Comparison of ENCODE assay signal across 7 mouse cellular contexts in the genomic region with DNA sequence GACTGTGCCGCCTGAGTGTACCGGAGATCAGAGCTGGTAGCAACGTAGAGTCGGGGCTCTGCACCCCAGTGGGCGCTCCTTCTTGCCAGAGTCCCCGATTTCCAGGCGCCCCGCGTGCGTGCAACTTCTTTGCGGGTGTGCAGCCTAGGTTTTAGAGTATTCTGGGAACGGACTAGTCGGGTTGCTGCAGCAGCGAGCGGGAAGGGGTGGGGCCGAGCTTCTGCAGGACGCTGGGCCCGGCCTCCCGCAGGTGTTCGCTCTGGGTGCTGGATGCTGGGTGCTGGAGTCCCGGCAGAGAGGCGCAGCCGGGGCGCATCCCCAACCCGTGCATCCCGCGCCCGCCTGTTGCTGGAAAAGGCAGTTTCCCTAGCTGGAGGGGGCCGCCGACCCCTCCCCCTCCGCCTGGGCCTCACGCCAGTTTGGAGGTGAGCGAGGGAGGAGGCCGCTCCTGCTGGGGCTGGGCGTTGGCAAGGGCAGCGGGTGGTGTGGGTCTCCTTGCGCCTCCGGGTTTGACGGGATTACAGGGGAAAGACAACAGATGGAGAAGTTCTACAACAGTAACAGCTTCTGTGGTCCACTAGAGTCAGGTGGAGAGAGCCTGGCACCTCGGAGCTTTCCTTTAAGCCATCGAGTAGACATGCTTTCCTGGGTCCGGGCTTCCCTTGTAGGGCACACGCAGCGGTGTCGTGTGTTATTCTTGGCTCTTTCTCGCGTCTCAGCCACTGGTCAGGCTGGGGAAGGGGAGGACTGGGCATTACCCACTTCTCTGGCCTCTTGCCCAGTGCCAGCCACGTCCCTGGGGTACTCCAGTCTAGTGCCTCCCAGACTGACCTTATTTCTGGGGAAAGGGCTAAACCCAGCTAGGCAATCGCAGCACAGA. TPM values are rescaled to one million over a fixed set of nuclear protein-coding genes. Genes with fewer than 3 reads are reported as not detected.
A peak's percentile ranks its signal among the peaks of the same experiment; 100 is the strongest.
DNase-seq lines count a peak whose midpoint lies in the region; ATAC-seq and TF ChIP-seq lines count a peak whose summit lies in the region.

No protein-coding gene starts in this region.

- no peaks in the 10 kb centered on the region for H3K9me3 ChIP-seq in ES-E14 (ENCODE audit: control insufficient read depth, insufficient read depth, low read depth, low read length)
- H3K9me3 ChIP-seq in forebrain, embryonic 15.5 days = no peaks in the 10 kb centered on the region
- no peaks in the 10 kb centered on the region for H3K9me3 ChIP-seq in hindbrain, embryonic 13.5 days
- no peaks in the 10 kb centered on the region for H3K9me3 ChIP-seq in limb, embryonic 15.5 days

- no peak for TF ChIP-seq POLR2A in myocyte (IDR thresholded peaks at IDR 0.05; ENCODE audit: insufficient read length, low read depth)

- 1% methylated on average over 49 of the region's 49 CpGs for WGBS in forebrain, embryonic 15.5 days
- WGBS in hindbrain, embryonic 13.5 days = 3% methylated on average over 49 of the region's 49 CpGs
- 1% methylated on average over 47 of the region's 49 CpGs for WGBS in limb, embryonic 15.5 days

- ATAC-seq in forebrain, embryonic 15.5 days (replicated peaks) = peak; percentile 18
- no peak for ATAC-seq in hindbrain, embryonic 13.5 days (ENCODE audit: low FRiP score)
- no peak for ATAC-seq in limb, embryonic 15.5 days (ENCODE audit: insufficient number of reproducible peaks, low FRiP score, low TSS enrichment, low read depth)

- H3K4me1 ChIP-seq in ES-E14 (ENCODE audit: control insufficient read depth in 2 of 2, insufficient read depth in 2 of 2, low read length in 2 of 2, poor library complexity in 1 of 2) = peaks cover 5 to 46% of the 10 kb centered on the region in 2 experiments
- peaks cover 41% of the 10 kb centered on the region for H3K4me1 ChIP-seq in forebrain, embryonic 15.5 days
- peaks cover 52% of the 10 kb centered on the region for H3K4me1 ChIP-seq in hindbrain, embryonic 13.5 days (replicated peaks)
- peaks cover 51% of the 10 kb centered on the region for H3K4me1 ChIP-seq in limb, embryonic 15.5 days

- H3K27ac ChIP-seq in ES-E14 (ENCODE audit: insufficient read depth, low read depth, low read length, poor library complexity, severe bottlenecking) = no peak overlapping the region
- H3K27ac ChIP-seq in forebrain, embryonic 15.5 days (replicated peaks) = peak overlapping the region; percentile 43
- peak overlapping the region; percentile 32; the same call in 1 of the 2 replicates for H3K27ac ChIP-seq in hindbrain, embryonic 13.5 days
- H3K27ac ChIP-seq in limb, embryonic 15.5 days = peak overlapping the region; percentile 86

- peaks cover 16% of the 10 kb centered on the region for H3K36me3 ChIP-seq in ES-E14 (ENCODE audit: control insufficient read depth, insufficient read depth, low read length, poor library complexity, severe bottlenecking)
- no peaks in the 10 kb centered on the region for H3K36me3 ChIP-seq in forebrain, embryonic 15.5 days
- H3K36me3 ChIP-seq in hindbrain, embryonic 13.5 days = peaks cover 8% of the 10 kb centered on the region; the same call in 1 of the 2 replicates
- H3K36me3 ChIP-seq in limb, embryonic 15.5 days = peaks cover 32% of the 10 kb centered on the region
- no peaks in the 10 kb centered on the region for H3K36me3 ChIP-seq in myocyte (ENCODE audit: control insufficient read depth, insufficient read depth)

- no peaks in the 10 kb centered on the region for H3K79me2 ChIP-seq in myocyte (ENCODE audit: control insufficient read depth, insufficient read depth)

- DNase-seq in ES-E14 (ENCODE audit: low read depth, low spot score) = no peak
- peak; percentile 72 for DNase-seq in adrenal gland, postnatal 25 days
- no peak for DNase-seq in layer of hippocampus, adult 11-12 months (ENCODE audit: low spot score)

- H3K4me3 ChIP-seq in ES-E14 (ENCODE audit: insufficient read depth in 1 of 2, low read depth in 1 of 2, low read length in 2 of 2, poor library complexity in 1 of 2, severe bottlenecking in 1 of 2) = peak overlapping the region; percentile 72 to 94
- peak overlapping the region; percentile 52 for H3K4me3 ChIP-seq in forebrain, embryonic 15.5 days
- peak overlapping the region; percentile 48 for H3K4me3 ChIP-seq in hindbrain, embryonic 13.5 days
- peak overlapping the region; percentile 64 for H3K4me3 ChIP-seq in limb, embryonic 15.5 days
- H3K4me3 ChIP-seq in myocyte = peak overlapping the region; percentile 24

- H3K4me2 ChIP-seq in forebrain, embryonic 15.5 days (replicated peaks) = peak overlapping the region; percentile 80
- H3K4me2 ChIP-seq in hindbrain, embryonic 13.5 days = peak overlapping the region; percentile 69
- peak overlapping the region; percentile 87 for H3K4me2 ChIP-seq in limb, embryonic 15.5 days
- peak overlapping the region; percentile 94 for H3K4me2 ChIP-seq in myocyte (ENCODE audit: low read depth)

- H3ac ChIP-seq in myocyte (ENCODE audit: control insufficient read depth, insufficient read length) = peak overlapping the region; percentile 1

- H3K9ac ChIP-seq in ES-E14 (ENCODE audit: insufficient read depth, low read depth, low read length, poor library complexity, severe bottlenecking) = peak overlapping the region; percentile 40
- peak overlapping the region; percentile 49 for H3K9ac ChIP-seq in forebrain, embryonic 15.5 days (replicated peaks)
- H3K9ac ChIP-seq in hindbrain, embryonic 13.5 days = peak overlapping the region; percentile 74
- H3K9ac ChIP-seq in limb, embryonic 15.5 days = peak overlapping the region; percentile 54

- H3K27me3 ChIP-seq in forebrain, embryonic 15.5 days = peaks cover 15% of the 10 kb centered on the region
- peaks cover 70% of the 10 kb centered on the region for H3K27me3 ChIP-seq in hindbrain, embryonic 13.5 days
- peaks cover 10% of the 10 kb centered on the region; the same call in 1 of the 2 replicates for H3K27me3 ChIP-seq in limb, embryonic 15.5 days
- no peaks in the 10 kb centered on the region for H3K27me3 ChIP-seq in myocyte (ENCODE audit: control insufficient read depth, insufficient read depth, insufficient read length)

- in situ Hi-C loops in ES-E14 (cut with MboI; ENCODE audit: low sequenced_read_pairs in 2 of 2, unreplicated experiment in 2 of 2) = no loop called here

TF ChIP-seq in ES-E14, 5 proteins besides CTCF, POLR2A, EP300 and RAD21:
- TF ChIP-seq CHD2 (IDR thresholded peaks at IDR 0.05; ENCODE audit: low read depth, low read length) = no peak
- no peak for TF ChIP-seq MAFK (IDR thresholded peaks at IDR 0.05; ENCODE audit: insufficient read depth, low read depth, low read length)
- no peak for TF ChIP-seq ZC3H11A (IDR thresholded peaks at IDR 0.05; ENCODE audit: borderline replicate concordance, low read depth, low read length)
- TF ChIP-seq HCFC1 (IDR thresholded peaks at IDR 0.05; ENCODE audit: borderline replicate concordance, insufficient read depth, low read length) = no peak
- no peak for TF ChIP-seq ZNF384 (IDR thresholded peaks at IDR 0.05; ENCODE audit: low read depth, low read length)

TF ChIP-seq in myocyte, 11 proteins besides CTCF, POLR2A, EP300 and RAD21:
- no peak for TF ChIP-seq TCF12 (IDR thresholded peaks at IDR 0.05; ENCODE audit: insufficient read depth, poor library complexity, severe bottlenecking)
- TF ChIP-seq SRF (IDR thresholded peaks at IDR 0.05; ENCODE audit: control insufficient read depth, insufficient read length, low read depth) = no peak
- TF ChIP-seq CEBPB (IDR thresholded peaks at IDR 0.05; ENCODE audit: insufficient read depth, poor library complexity, severe bottlenecking) = no peak
- no peak for TF ChIP-seq POLR2AphosphoS2 (IDR thresholded peaks at IDR 0.05; ENCODE audit: insufficient read length, low read depth)

RNA-seq across cellular contexts. Expression of a gene that starts 0.8 kb away (rescaled TPM):
- 53.1 and 108 TPM in 2 replicates for total RNA-seq in ES-E14 (2012; rRNA removed)
- total RNA-seq in adrenal gland, postnatal 25 days (2021) = 32.2 and 32.9 TPM in 2 replicates
- polyA plus RNA-seq in forebrain, embryonic 15.5 days (2015; fragmentation: Nextera tagmentation; extraction: Ambion mirVana) = 11.3 and 13.1 TPM in 2 replicates
- polyA plus RNA-seq in hindbrain, embryonic 13.5 days (2015; fragmentation: Nextera tagmentation; extraction: Ambion mirVana) = 13.1 and 14.0 TPM in 2 replicates
- 41.5 and 47.3 TPM in 2 replicates for polyA plus RNA-seq in limb, embryonic 15.5 days (2015; fragmentation: Nextera tagmentation; extraction: Ambion mirVana)
- 2.1 TPM for polyA plus RNA-seq in myocyte (2012; fragmentation: generic; extraction: Trizol)

RNA-seq across cellular contexts. Expression of a gene that starts 21.8 kb away (rescaled TPM):
- 19.9 and 23.1 TPM in 2 replicates for total RNA-seq in ES-E14 (2012; rRNA removed)
- 30.3 and 36.4 TPM in 2 replicates for total RNA-seq in adrenal gland, postnatal 25 days (2021)
- polyA plus RNA-seq in forebrain, embryonic 15.5 days (2015; fragmentation: Nextera tagmentation; extraction: Ambion mirVana) = 39.9 and 40.1 TPM in 2 replicates
- 27.9 and 29.2 TPM in 2 replicates for polyA plus RNA-seq in hindbrain, embryonic 13.5 days (2015; fragmentation: Nextera tagmentation; extraction: Ambion mirVana)
- 61.9 and 70.5 TPM in 2 replicates for polyA plus RNA-seq in limb, embryonic 15.5 days (2015; fragmentation: Nextera tagmentation; extraction: Ambion mirVana)
- 29.5 TPM for polyA plus RNA-seq in myocyte (2012; fragmentation: generic; extraction: Trizol)

RNA-seq across cellular contexts. Expression of a gene that starts 21.8 kb away (rescaled TPM):
- total RNA-seq in ES-E14 (2012; rRNA removed) = 0.18 and 0.26 TPM in 2 replicates
- 0.82 and 1.5 TPM in 2 replicates for total RNA-seq in adrenal gland, postnatal 25 days (2021)
- polyA plus RNA-seq in forebrain, embryonic 15.5 days (2015; fragmentation: Nextera tagmentation; extraction: Ambion mirVana) = 0.17 and 0.18 TPM in 2 replicates
- polyA plus RNA-seq in hindbrain, embryonic 13.5 days (2015; fragmentation: Nextera tagmentation; extraction: Ambion mirVana) = 0.12 and 0.49 TPM in 2 replicates
- polyA plus RNA-seq in limb, embryonic 15.5 days (2015; fragmentation: Nextera tagmentation; extraction: Ambion mirVana) = 0.27 and 0.28 TPM in 2 replicates
- 0.02 TPM for polyA plus RNA-seq in myocyte (2012; fragmentation: generic; extraction: Trizol)

RNA-seq across cellular contexts. Expression of a gene that starts 28.0 kb away (rescaled TPM):
- total RNA-seq in ES-E14 (2012; rRNA removed) = 0.79 and 1.6 TPM in 2 replicates
- total RNA-seq in adrenal gland, postnatal 25 days (2021) = 9.9 and 10.9 TPM in 2 replicates
- polyA plus RNA-seq in forebrain, embryonic 15.5 days (2015; fragmentation: Nextera tagmentation; extraction: Ambion mirVana) = 2.2 and 3.6 TPM in 2 replicates
- polyA plus RNA-seq in hindbrain, embryonic 13.5 days (2015; fragmentation: Nextera tagmentation; extraction: Ambion mirVana) = 3.2 and 5.3 TPM in 2 replicates
- 8.5 and 9.4 TPM in 2 replicates for polyA plus RNA-seq in limb, embryonic 15.5 days (2015; fragmentation: Nextera tagmentation; extraction: Ambion mirVana)
- polyA plus RNA-seq in myocyte (2012; fragmentation: generic; extraction: Trizol) = 0.61 TPM

RNA-seq across cellular contexts. Expression of a gene that starts 33.6 kb away (rescaled TPM):
- 0.09 and 0.11 TPM in 2 replicates for total RNA-seq in ES-E14 (2012; rRNA removed)
- not detected in 2 replicates for total RNA-seq in adrenal gland, postnatal 25 days (2021)
- 0.18 and 0.23 TPM in 2 replicates for polyA plus RNA-seq in forebrain, embryonic 15.5 days (2015; fragmentation: Nextera tagmentation; extraction: Ambion mirVana)
- 0.22 TPM in 1 of 2 replicates, not detected in the other for polyA plus RNA-seq in hindbrain, embryonic 13.5 days (2015; fragmentation: Nextera tagmentation; extraction: Ambion mirVana)
- 0.10 and 0.20 TPM in 2 replicates for polyA plus RNA-seq in limb, embryonic 15.5 days (2015; fragmentation: Nextera tagmentation; extraction: Ambion mirVana)
- polyA plus RNA-seq in myocyte (2012; fragmentation: generic; extraction: Trizol) = 0.01 TPM

Comparison
In these comparisons a context has a peak if more than half of its experiments do, and no peak if none do; other contexts are left out.
1. H3K4me3 ChIP-seq: peak in every context shown above with its lines; median percentile 83 in ES-E14; 64 in limb, embryonic 15.5 days; 52 in forebrain, embryonic 15.5 days; 48 in hindbrain, embryonic 13.5 days; 24 in myocyte.